Mouse (Mus musculus) layer of hippocampus, postnatal 14 days (tissue): ENCODE data around the gene Sbk2. TPM values are rescaled to one million over a fixed set of nuclear protein-coding genes. Genes with fewer than 3 reads are reported as not detected.

ENCODE experiments used
- DNase-seq, 2 experiments: peaks; one replicate each; pipeline ENCODE4 v3.0.0; 2021 to 2022; ENCODE audit warnings: low spot score in 2 of 2, mixed read lengths in 1 of 2
- total RNA-seq, 2 experiments: library from RNA; stranded (reverse); gene quantifications; 2 replicates each; pipeline ENCODE4 v1.2.3; 2021

Sbk2 gene
- total RNA-seq, 2 experiments from 2014 or later: not detected

GRCm38 (mm10) chr7:4922931-4923565, 41.2 kb downstream of the Sbk2 start:
- peak; percentile 81 to 90 for DNase-seq

DNA sequence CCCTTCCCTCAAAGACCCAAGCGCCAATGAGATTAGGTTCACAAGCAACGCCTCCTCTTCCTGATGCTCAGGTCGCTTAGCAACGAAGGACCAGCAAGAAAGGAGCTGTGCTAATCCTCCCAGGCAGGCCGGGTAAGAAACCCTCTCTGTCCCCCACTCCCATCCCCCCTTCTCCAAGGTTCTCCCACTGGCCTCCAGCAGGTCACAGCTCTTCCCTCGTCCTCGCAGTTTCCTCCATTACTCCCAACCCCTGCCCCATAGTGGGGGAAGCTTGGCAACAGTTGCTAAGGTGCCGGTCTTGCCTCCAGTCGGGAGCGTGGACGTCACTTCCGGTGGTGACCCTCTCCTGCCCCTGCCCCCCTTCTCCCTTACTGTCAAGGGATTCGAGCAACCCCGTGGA, 41.7 kb downstream of the Sbk2 start:
- peak; percentile 89 to 90 for DNase-seq

DNA sequence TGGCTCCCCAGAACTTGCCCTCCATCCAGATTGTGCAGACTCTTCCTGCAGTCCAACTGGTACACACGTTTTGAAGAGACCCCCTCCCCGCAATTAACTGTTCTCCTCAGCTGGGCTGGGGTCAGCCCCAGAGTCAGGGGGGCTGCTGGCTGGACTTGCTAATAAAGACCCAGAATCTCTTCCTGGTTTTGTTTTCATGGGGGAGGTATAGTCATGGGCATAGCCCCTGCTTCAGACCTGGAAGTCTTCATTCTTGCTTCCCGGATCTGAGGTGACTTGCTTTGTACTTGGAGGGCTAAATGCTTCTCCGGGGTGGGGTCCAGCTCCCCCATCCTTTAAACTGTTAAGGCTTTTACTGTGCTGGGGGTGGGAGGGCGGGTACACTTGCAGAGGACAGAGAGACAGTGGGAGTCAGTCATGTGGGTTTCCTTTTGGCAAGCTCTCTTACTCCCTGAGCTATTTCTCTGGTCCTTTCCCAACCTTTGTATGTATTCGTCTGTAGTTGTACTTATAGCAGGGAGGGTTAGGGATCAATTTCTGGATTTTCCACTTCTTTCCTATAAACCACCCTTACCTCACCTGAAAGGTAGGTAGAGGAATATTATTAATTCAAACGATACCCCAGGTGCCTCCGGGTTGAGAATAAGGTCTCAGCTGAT, 42.3 kb downstream of the Sbk2 start, which contains the start of gene Nat14:
TSS of gene Nat14 (plus strand) at position 205 of the 659 bp plus-strand sequence.
- DNase-seq: no peak

GRCm38 (mm10) chr7:4920976-4921823, 43.0 kb downstream of the Sbk2 start:
- DNase-seq: no peak

GRCm38 (mm10) chr7:4920496-4920895, 43.7 kb downstream of the Sbk2 start:
- no peak for DNase-seq

DNA sequence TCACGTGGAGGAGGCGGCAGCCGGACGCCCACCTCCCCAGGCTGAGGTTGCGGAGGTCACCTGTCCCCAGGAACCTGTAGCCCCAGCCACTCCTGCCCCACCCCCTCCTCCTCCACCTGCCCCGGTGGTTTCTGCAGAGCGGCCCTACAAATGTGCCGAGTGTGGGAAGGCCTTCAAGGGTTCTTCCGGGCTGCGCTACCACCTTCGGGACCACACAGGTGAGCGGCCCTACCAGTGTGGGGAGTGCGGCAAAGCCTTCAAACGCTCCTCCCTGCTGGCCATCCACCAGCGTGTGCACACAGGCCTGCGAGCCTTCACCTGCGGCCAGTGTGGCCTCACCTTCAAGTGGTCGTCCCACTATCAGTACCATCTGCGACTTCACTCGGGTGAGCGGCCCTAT, 44.2 kb downstream of the Sbk2 start:
- DNase-seq: no peak

DNA sequence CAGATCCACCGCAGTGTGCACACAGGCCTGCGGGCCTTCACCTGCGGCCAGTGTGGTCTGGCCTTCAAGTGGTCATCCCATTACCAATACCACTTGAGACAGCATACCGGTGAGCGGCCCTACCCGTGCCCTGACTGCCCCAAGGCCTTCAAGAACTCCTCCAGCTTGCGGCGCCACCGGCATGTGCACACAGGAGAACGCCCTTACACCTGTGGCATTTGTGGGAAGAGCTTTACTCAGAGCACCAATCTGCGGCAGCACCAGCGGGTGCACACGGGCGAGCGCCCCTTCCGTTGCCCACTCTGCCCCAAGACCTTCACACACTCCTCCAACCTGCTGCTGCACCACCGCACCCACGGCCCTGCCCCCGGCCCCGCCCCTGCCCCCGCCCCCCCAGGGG, 45.1 kb downstream of the Sbk2 start:
- DNase-seq: no peak

DNA sequence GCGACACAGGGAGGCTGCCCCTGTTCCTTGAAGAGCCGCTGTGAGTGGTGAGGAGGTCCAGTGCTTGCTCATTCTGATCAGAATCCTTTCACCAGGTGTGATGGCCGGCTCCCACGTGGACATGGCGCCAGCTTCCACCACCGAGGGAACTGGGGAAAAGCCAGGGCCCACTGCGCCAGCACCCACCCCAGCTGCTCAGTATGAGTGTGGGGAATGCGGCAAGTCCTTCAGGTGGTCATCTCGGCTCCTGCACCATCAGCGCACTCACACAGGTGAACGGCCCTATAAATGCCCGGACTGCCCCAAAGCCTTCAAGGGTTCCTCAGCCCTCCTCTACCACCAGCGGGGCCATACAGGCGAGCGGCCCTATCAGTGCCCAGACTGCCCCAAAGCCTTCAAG, 45.5 kb downstream of the Sbk2 start:
- DNase-seq: no peak

DNA sequence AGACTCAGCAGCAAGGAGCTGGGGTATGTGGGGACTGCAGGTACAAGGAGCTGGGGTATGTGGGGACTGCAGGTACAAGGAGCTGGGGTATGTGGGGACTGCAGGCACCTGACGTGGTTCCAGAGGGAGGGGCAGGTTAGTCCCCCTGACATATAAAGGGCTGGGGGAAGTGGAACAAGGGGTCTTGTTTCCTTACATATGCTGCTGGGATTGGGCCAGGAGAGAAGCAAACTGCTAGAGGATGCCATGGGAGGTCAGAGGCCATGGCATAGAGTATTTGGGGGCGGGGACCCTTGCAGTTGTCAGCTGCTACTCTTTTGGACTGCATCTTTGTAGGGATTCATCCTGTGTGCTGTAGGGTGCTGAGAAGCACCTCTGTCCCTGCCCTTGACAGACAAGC, 46.7 kb downstream of the Sbk2 start:
- DNase-seq: no peak

DNA sequence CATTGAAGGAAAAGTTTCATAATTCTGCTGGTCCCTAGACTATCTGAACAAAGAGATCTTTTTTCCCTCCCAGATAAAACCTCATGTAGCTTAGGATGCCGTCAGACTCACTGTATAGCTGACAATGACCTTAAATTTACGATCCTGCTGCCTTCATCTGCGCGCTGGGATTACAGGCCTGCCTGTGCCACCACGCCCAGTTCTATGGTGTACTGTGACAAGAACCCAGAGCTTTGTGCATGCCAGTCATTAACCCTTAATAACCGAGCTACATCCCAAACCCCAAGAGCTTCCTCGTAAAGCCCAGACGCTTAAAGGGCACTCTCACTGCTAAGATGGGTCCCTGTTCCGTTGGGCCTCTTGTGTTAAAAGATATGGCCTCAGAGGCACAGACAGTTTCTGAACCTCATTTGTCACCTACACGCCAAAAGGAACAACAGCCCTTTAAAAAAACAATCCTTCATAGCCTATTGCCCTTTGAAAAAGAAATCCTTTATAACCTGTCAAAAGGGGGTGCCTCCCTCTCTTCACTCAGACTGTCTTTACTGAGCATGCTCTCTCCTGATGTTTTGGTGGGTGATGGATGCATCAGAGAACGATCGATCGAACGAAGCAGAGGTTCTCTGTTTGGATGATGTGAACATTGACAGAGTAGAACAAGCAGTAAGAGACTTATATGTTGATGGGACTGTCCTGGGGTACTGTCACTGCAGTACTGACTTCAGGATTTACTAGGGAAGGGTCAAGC, 48.4 kb downstream of the Sbk2 start:
- DNase-seq: peak; percentile 58 to 59

DNA sequence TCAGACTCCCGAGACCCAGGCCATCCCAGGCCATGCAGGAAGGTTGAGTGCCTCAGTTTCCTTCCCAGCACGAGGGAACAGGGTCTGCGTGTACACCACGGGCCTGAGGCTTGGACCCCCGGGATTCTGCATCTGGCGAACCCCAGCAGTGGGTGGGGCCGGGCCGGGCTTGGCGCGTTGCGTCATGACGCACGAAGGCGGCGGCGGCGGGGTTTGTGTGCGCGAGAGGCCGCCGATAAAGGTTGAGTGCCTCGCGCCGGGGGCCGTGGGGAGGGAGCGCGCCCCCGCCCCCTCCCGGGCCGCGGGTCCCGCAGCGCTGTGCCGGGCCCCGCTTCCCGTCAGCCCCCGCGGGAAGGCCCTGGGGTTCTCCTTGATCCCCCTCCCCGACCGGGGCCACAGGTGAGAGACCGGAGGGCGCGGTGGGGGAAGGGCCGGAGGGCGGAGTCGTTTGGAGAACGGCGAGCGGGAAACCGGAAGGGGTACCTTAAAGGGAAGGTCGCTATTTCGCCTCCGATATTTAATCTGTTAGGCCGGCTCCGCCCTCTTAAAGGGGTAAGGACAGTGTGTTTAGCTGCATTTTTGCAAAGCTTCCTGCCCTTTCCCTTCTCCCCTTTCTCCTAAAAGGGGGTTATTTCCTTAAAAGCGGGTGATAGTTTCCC, 49.1 kb downstream of the Sbk2 start, which contains the start of gene Zfp628:
TSS of gene Zfp628 (plus strand) at position 211 of the 659 bp plus-strand sequence.
- DNase-seq: peak; percentile 96 to 97

DNA sequence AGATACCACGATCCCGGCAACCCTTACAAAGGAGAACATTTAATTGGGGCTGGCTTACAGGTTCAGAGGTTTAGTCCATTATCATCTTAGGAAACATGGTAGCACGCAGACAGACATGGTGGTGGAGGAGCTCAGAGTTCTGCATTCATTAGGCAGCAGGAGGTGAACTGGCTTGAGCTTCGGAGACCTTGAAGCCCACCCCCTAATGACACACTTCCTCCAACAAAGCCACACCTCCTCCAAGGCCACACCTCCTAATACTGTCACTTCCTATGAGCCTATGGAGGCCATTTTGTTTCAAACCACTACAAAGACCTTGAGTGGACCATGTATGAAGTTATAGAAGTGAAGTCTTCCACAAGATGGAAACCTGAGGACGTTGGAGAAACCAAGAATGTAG, 52.0 kb downstream of the Sbk2 start:
- DNase-seq: no peak

DNA sequence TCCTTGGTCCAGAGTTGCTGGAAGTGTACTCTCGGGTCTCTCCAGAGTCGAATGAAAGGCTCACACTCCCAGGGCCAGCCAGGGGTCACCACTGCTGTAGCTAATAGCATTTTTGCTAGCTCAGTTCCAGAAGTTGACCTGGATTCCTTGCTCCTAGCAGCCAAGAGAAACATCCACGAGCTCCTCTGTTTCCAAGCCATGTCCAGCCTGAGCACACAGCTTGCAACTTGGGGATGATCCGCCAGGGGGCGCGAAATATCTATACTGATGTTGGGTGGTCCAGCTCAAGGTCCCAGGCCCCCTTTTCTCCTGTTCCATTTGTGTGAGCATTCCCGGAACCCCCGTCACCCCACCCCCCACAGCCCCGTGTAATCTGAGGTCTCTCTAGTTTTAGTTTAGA, 52.6 kb downstream of the Sbk2 start:
- DNase-seq: peak in 1 of 2 experiments; percentile 65

DNA sequence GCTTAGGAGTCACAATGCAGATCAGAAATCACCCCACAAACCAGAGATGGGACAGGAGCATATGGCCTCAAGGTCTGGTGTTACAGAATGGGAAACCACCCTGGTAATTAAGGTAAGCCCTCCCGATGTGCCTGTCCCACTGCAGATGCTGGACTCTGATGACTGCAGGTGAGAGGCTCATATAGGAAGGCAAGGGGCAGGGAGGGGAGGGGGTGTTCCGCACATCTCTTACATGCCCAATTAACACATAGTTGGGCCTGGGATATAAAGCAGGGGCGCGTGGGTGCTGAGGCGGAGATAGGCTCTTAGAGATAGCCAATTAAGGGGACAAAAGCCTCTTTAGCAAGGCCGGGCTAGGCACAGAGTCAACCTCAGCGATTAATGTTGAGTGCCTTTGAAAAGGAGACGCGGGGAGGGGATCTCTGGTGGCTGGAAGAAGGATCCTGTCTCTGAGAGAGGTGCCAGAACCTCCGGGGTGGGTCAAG, 57.7 kb downstream of the Sbk2 start, which contains the start of gene Gm36210:
TSS of gene Gm36210 (minus strand) at position 51 of the 485 bp plus-strand sequence.
- DNase-seq: no peak

- DNase-seq: no peak
Observed at GRCm38 (mm10) chr7:4902404-4902803, 61.8 kb downstream of the Sbk2 start.

DNA sequence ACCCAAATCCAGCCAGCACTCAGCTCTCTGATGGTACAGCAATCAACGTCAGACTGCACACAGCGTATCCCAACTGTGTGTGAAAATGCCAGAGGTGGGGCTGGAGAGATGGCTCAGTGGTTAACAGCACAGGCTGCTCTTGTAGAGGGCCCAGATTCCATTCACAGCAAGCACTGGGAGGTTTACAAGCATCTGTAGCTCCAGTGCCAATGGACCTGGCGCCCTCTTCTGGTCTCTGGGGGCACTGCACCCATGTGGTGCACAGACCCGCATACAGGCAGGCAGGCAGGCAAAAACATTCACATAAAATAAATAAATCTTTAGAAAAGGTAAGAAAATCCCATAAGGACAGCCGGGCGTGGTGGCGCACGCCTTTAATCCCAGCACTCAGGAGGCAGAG, 63.0 kb downstream of the Sbk2 start:
- DNase-seq: no peak

DNA sequence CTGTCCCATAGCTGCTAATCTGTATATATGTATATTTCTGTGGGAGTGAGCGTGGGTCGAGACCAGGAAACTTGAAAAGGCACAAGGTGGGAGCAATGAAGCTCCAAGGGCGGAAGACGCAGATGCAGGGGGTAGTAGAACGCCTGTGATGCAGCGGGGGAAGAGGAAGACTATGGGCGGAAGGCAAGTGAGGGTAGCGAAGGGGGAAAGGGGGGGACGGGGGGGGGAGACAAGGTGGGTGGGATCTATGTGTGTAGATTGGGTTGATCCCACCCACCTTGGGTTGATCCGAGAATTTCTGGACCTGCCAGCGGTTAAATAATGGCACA, 63.7 kb downstream of the Sbk2 start:
- no peak for DNase-seq

DNA sequence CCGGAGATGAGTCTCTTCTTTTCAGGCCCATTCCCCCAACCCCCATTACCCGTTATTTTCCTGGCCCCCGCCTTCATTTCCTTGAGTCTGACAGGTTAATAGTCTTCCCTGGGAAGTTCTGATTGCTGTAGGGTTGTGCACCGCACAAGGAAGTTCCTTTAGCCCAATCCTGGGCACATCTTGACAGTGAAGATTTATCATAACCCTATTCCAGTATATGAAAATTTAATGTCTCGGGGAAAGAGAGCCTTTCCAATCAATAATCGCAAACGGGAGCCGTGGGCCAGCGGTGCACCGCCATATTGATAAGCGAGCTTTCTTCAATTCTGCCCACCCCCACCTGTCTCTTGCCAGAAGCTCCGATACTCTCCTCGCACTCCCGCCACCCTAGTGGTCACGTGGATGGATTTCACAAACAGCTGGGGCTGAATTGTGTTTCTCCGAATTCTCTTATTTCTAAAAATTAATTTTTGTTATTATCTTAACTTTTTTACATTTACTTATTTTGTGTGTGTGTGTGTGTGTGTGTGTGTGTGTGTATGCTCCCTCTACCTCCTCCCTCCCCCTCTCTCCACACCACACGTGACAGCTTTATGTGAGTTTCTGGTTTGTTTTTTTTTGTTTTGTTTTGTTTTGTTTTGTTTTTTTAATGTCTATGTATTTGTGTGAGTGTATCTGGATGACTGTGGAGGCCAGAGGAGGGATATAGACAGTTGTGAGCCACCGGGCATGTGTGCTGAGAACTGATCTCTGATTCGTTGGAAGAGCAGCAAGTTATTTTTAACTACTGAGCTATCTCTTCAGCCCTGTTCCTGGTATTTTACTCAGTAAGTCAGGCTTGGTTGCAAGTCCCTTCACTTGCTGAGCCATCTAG, 64.3 kb downstream of the Sbk2 start:
- no peak for DNase-seq

- DNase-seq: no peak
Observed at GRCm38 (mm10) chr7:4898851-4899648, 65.2 kb downstream of the Sbk2 start.
